Mouse (Mus musculus) C2C12 (cell line): ENCODE measurements around the gene Lsmem1. TPM values are rescaled to one million over a fixed set of nuclear protein-coding genes. Genes with fewer than 3 reads are reported as not detected.
A peak's percentile ranks its signal among the peaks of the same experiment; 100 is the strongest.

ENCODE experiments used
- H3K27me3 ChIP-seq: one replicate; pipeline ENCODE4 v1.6.1; 2011; ENCODE audit not compliant: control insufficient read depth, insufficient read depth, insufficient read length
- H3K36me3 ChIP-seq: one replicate; pipeline ENCODE4 v1.6.1; 2011; ENCODE audit not compliant: control insufficient read depth, insufficient read depth
- H3K4me3 ChIP-seq: one replicate; pipeline ENCODE4 v1.5.1; 2011; ENCODE audit warnings: mild to moderate bottlenecking, control low read depth; ENCODE audit not compliant: poor library complexity, insufficient read depth, severe bottlenecking
- H3K79me2 ChIP-seq: one replicate; pipeline ENCODE4 v1.6.1; 2011; ENCODE audit not compliant: control insufficient read depth, insufficient read depth
- H3K79me3 ChIP-seq: one replicate; pipeline ENCODE4 v1.6.1; 2011; ENCODE audit warnings: low read depth, control low read depth
- H3ac ChIP-seq: one replicate; pipeline ENCODE3; 2011; ENCODE audit warnings: low read depth; ENCODE audit not compliant: control insufficient read depth, insufficient read length
- CEBPB ChIP-seq: IDR thresholded peaks from one replicate; pipeline ENCODE4 v1.6.1; 2011; ENCODE audit warnings: low read depth, mild to moderate bottlenecking, control low read depth, moderate library complexity
- CTCF ChIP-seq: IDR thresholded peaks from one replicate; pipeline ENCODE4 v1.5.1; 2011; ENCODE audit not compliant: control insufficient read depth, insufficient read depth, insufficient read length
- FOSL1 ChIP-seq: IDR thresholded peaks from one replicate; pipeline ENCODE4 v1.8.0; 2011; ENCODE audit warnings: mild to moderate bottlenecking, low read length; ENCODE audit not compliant: poor library complexity, insufficient read depth, severe bottlenecking
- MAX ChIP-seq: IDR thresholded peaks from one replicate; pipeline ENCODE4 v1.6.1; 2011; ENCODE audit warnings: mild to moderate bottlenecking, control low read depth
- MYOD1 ChIP-seq: IDR thresholded peaks from one replicate; pipeline ENCODE4 v1.6.1; 2011; ENCODE audit warnings: low read depth; ENCODE audit not compliant: control insufficient read depth, insufficient read length
- MYOG ChIP-seq: IDR thresholded peaks from one replicate; pipeline ENCODE4 v1.6.1; 2011; ENCODE audit not compliant: control insufficient read depth, insufficient read length; ENCODE audit errors: extremely low read depth
- USF1 ChIP-seq: IDR thresholded peaks from one replicate; pipeline ENCODE4 v1.6.1; 2011; ENCODE audit warnings: low read depth, mild to moderate bottlenecking, control low read depth, moderate library complexity
- polyA plus RNA-seq: library from polyadenylated mRNA; unstranded; fragments of >200 nt; fragmentation: generic; extraction: Trizol; gene quantifications from one replicate; pipeline ENCODE4 v1.2.1, GENCODE M21; 2012; ENCODE audit warnings: missing spikeins

Gene Lsmem1
- polyA plus RNA-seq, 1 experiment, result 0.01 TPM

DNA sequence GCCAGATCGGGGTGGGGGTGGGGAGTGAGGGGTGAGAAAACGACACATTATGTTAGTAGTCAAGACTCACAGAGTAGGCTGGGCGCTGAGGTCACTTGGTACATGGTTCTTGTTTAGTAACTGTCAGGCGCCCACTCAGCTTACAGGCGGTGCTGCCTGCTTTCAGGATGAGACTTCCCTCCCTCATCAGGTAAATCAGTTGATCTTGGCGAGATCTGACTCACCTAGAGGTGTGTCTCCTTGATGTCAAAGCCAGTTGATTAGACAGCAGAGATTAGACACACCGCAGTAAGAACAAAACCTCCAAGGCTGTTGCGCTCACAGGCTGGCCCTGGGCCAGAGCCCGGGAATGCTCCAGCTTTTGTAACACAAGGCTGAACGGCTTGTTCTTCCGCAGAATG, 44.5 kb upstream of the Lsmem1 start:
- TF ChIP-seq USF1, result no peak
- TF ChIP-seq CEBPB, result no peak
- no peak for TF ChIP-seq MAX
- no peak for TF ChIP-seq FOSL1
- no peak for TF ChIP-seq CTCF
- TF ChIP-seq MYOG, result no peak
- TF ChIP-seq MYOD1, result no peak
- H3ac ChIP-seq, result no peak overlapping the region
- no peaks in the 10 kb centered on the region for H3K79me3 ChIP-seq
- H3K4me3 ChIP-seq, result no peak overlapping the region
- H3K27me3 ChIP-seq, result no peaks in the 10 kb centered on the region
- H3K79me2 ChIP-seq, result no peaks in the 10 kb centered on the region
- no peaks in the 10 kb centered on the region for H3K36me3 ChIP-seq

DNA sequence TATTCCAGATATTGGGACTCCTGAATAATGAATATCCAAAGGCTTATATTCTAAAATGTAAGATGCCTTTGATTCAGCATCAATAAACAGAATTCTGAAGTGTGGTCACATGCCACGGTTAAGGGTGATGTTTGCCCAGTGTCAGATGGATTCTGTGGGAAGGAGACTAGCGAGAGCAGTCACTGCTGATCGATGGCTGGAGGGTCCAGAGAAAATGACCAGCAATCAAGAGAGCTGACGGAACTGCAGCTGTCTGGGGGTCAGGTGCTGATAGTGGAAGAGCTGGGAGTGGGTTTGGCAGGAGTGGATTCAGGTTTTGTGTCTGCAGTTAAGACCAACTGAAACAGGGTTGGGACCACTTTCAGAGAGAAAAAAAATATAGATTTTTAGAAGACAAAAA, 44.0 kb upstream of the Lsmem1 start:
- Histone ChIP-seq H3K79me3 (no peaks in the 10 kb centered on the region), H3K27me3 (no peaks in the 10 kb centered on the region)
- TF ChIP-seq MAX (no peak), USF1 (no peak), CTCF (no peak), MYOD1 (no peak), FOSL1 (no peak), MYOG (no peak), CEBPB (no peak)

DNA sequence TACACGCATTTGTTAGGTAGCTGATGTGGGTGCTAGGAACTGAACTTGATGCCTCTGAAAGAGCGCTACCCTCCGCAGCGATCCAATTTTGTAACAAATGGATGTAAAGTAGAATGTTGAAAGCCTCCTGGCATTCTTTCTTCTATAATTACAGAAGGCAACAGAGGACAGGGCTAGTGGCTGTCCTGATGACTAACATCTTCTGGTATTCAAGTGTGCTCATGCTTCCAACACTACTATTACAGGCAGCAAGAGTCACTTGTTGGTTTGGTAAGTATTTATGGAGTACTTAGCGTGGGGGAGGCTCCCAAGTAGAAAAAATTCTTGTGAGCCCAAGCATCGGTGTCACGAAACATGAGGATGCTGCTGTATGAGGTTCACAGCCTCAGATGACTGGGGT, 39.9 kb upstream of the Lsmem1 start:
- Histone ChIP-seq H3K27me3 (no peaks in the 10 kb centered on the region), H3K36me3 (no peaks in the 10 kb centered on the region), H3ac (no peak overlapping the region), H3K79me3 (no peaks in the 10 kb centered on the region), H3K79me2 (no peaks in the 10 kb centered on the region), H3K4me3 (no peak overlapping the region)
- peak; percentile 71 for TF ChIP-seq FOSL1
- peak; percentile 47 for TF ChIP-seq CEBPB
- TF ChIP-seq MYOG, result no peak
- no peak for TF ChIP-seq USF1
- no peak for TF ChIP-seq CTCF
- TF ChIP-seq MYOD1, result peak; percentile 27
- TF ChIP-seq MAX, result peak; percentile 62

More for the DNA sequence above, 44.0 kb upstream of the Lsmem1 start:
- Histone ChIP-seq H3K79me2 (no peaks in the 10 kb centered on the region), H3ac (no peak overlapping the region), H3K4me3 (no peak overlapping the region), H3K36me3 (no peaks in the 10 kb centered on the region)

DNA sequence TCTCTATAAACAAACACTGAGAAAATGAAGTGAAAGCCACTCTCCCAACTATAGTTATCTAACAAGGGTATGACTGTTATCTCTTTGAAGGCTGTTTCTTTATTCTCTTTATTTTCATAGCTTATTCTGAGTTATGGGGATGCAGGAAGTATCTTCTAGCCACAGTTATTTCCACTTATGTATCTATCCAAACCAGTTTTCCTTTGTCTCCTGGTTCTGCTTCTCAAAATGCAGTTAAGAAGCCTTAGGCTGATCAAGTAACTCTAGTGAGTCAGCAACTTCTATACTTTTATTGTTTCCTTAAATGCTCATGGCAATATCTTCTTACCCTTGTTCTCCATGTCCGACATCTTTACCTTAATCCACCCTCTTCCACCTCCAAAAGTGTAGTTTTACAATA, 32.9 kb upstream of the Lsmem1 start:
- H3K27me3 ChIP-seq, result no peaks in the 10 kb centered on the region
- H3ac ChIP-seq, result no peak overlapping the region
- no peak for TF ChIP-seq CEBPB
- no peak for TF ChIP-seq CTCF
- no peak for TF ChIP-seq MYOD1
- no peak for TF ChIP-seq USF1
- no peak for TF ChIP-seq FOSL1
- no peak for TF ChIP-seq MAX
- TF ChIP-seq MYOG, result no peak
- H3K4me3 ChIP-seq, result no peak overlapping the region
- H3K36me3 ChIP-seq, result no peaks in the 10 kb centered on the region
- no peaks in the 10 kb centered on the region for H3K79me2 ChIP-seq
- no peaks in the 10 kb centered on the region for H3K79me3 ChIP-seq

DNA sequence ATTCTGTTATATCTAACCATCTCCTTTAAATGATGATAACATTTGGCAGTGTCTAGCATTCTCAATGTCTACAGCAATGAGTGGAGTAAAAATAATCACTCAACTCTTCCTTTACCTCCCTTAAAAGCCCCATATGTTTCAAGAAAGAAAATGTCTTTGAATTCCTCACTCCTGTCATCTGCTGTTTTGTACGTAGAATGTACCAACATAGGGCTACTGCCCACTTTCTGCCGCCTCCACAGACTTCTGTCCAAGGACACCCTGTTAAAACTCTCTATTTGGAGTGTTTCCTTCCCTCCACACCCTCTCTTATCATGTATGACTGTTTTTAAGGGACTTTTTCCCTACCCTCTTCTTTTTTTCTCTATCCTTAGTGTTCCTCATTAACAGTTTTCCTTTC, 32.3 kb upstream of the Lsmem1 start:
- H3K79me2 ChIP-seq, result no peaks in the 10 kb centered on the region
- H3ac ChIP-seq, result no peak overlapping the region
- no peaks in the 10 kb centered on the region for H3K27me3 ChIP-seq
- H3K36me3 ChIP-seq, result no peaks in the 10 kb centered on the region
- TF ChIP-seq CEBPB, result no peak
- no peak for TF ChIP-seq MAX
- TF ChIP-seq MYOG, result no peak
- no peak for TF ChIP-seq FOSL1
- no peak for TF ChIP-seq USF1
- no peak for TF ChIP-seq CTCF
- TF ChIP-seq MYOD1, result no peak
- H3K79me3 ChIP-seq, result no peaks in the 10 kb centered on the region
- no peak overlapping the region for H3K4me3 ChIP-seq

- no peaks in the 10 kb centered on the region for H3K27me3 ChIP-seq
- H3K36me3 ChIP-seq, result peaks cover 20% of the 10 kb centered on the region
- no peak for TF ChIP-seq MYOD1
- TF ChIP-seq MYOG, result no peak
- TF ChIP-seq FOSL1, result no peak
- peaks cover 36% of the 10 kb centered on the region for H3K79me2 ChIP-seq
- H3K4me3 ChIP-seq, result no peak overlapping the region
- no peak overlapping the region for H3ac ChIP-seq
- peaks cover 31% of the 10 kb centered on the region for H3K79me3 ChIP-seq
These were observed 25.0 kb upstream of the Lsmem1 start for GRCm38 (mm10) chr12:40224171-40224880.
